8 mouse cellular contexts compared by ENCODE assay signal in the genomic region with DNA sequence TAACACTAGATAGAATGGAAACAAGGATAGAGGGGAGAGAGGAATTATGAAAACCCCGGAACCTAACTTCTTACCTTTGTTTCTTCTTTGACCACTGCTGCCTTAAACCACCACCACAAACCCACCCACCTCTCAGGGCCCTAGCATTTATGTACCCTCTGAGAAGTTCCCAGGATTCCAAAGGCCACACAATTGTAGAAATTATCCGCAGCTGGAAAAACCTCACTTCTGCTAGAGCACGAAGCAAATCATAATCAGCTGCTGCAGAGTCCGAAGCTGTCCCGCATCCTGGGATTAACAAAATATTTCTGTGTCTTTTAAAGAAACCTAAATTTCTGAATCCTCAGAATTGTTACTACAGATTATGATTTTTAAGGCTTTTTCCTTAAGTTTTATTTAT. TPM values are rescaled to one million over a fixed set of nuclear protein-coding genes. Genes with fewer than 3 reads are reported as not detected.
DNase-seq lines count a peak whose midpoint lies in the region; ATAC-seq and TF ChIP-seq lines count a peak whose summit lies in the region.

Gene Mdm4, minus strand, starts transcription at position 101 of the 400 bp plus-strand sequence.

- no peak within 1 kb of the TSS for H3K27ac ChIP-seq in forebrain, embryonic 12.5 days
- no peak within 1 kb of the TSS for H3K27ac ChIP-seq in limb, embryonic 13.5 days
- no peak within 1 kb of the TSS for H3K27ac ChIP-seq in small intestine, adult 2 months (ENCODE audit: insufficient read depth, low read depth, low read length)

- TF ChIP-seq POLR2A in small intestine, adult 2 months (IDR thresholded peaks at IDR 0.05; ENCODE audit: low read depth, low read length): no peak

- no peak for ATAC-seq in forebrain, embryonic 12.5 days (ENCODE audit: low FRiP score)
- ATAC-seq in limb, embryonic 13.5 days (ENCODE audit: low FRiP score, low read depth): no peak

- intact Hi-C loops in heart, postnatal 36 days (cut with DNase I): loop anchor here (10.0 kb wide), 1 partner anchor 574 kb away; no protein-coding TSS in a partner anchor

- TF ChIP-seq CTCF in small intestine, adult 2 months (IDR thresholded peaks at IDR 0.05; ENCODE audit: extremely low read depth, insufficient read length, insufficient replicate concordance, low read depth, low read length): no peak

- no peak for DNase-seq in thymus, postnatal 0 days (ENCODE audit: low spot score)
- DNase-seq in thymus, adult 18-20 months: no peak
- no peak for DNase-seq in heart, postnatal 36 days
- no peak for DNase-seq in kidney, postnatal 14 days
- DNase-seq in ovary, adult 18-20 months (ENCODE audit: low spot score): no peak

- no peak within 1 kb of the TSS for H3K4me2 ChIP-seq in forebrain, embryonic 12.5 days
- H3K4me2 ChIP-seq in limb, embryonic 13.5 days (replicated peaks): no peak within 1 kb of the TSS

- 93% methylated on average over 5 of the region's 5 CpGs for WGBS in forebrain, embryonic 12.5 days
- WGBS in limb, embryonic 13.5 days: 92% methylated on average over 5 of the region's 5 CpGs
- WGBS in small intestine, adult 2 months: 92% methylated on average over 5 of the region's 5 CpGs

- no peaks in the 10 kb centered on the region for H3K27me3 ChIP-seq in forebrain, embryonic 12.5 days
- H3K27me3 ChIP-seq in limb, embryonic 13.5 days: no peaks in the 10 kb centered on the region
- no peaks in the 10 kb centered on the region for H3K27me3 ChIP-seq in small intestine, adult 2 months (ENCODE audit: control insufficient read depth, insufficient read depth, low read length)

- H3K9ac ChIP-seq in forebrain, embryonic 12.5 days: no peak within 1 kb of the TSS
- H3K9ac ChIP-seq in limb, embryonic 13.5 days: no peak within 1 kb of the TSS

- no peak within 1 kb of the TSS for H3K4me3 ChIP-seq in forebrain, embryonic 12.5 days (replicated peaks)
- H3K4me3 ChIP-seq in limb, embryonic 13.5 days: no peak within 1 kb of the TSS
- H3K4me3 ChIP-seq in small intestine, adult 2 months (ENCODE audit: low read depth, low read length): no peak within 1 kb of the TSS

- H3K9me3 ChIP-seq in forebrain, embryonic 12.5 days: no peaks in the 10 kb centered on the region
- H3K9me3 ChIP-seq in limb, embryonic 13.5 days: no peaks in the 10 kb centered on the region

- H3K4me1 ChIP-seq in forebrain, embryonic 12.5 days: peaks cover 8% of the 10 kb centered on the region
- H3K4me1 ChIP-seq in limb, embryonic 13.5 days: peaks cover 9% of the 10 kb centered on the region
- H3K4me1 ChIP-seq in small intestine, adult 2 months (ENCODE audit: control insufficient read depth, insufficient read depth, insufficient read length, low read length): no peaks in the 10 kb centered on the region

- no peaks in the 10 kb centered on the region for H3K36me3 ChIP-seq in forebrain, embryonic 12.5 days (replicated peaks)
- H3K36me3 ChIP-seq in limb, embryonic 13.5 days: no peaks in the 10 kb centered on the region
- no peaks in the 10 kb centered on the region for H3K36me3 ChIP-seq in small intestine, adult 2 months (ENCODE audit: control insufficient read depth, insufficient read depth, low read length)

RNA-seq across cellular contexts. Expression of gene Mdm4, which starts in this region (rescaled TPM):
- polyA plus RNA-seq in thymus, postnatal 0 days (2015; fragmentation: Nextera tagmentation; extraction: Ambion mirVana): 32.9 and 36.9 TPM in 2 replicates
- 52.8 and 53.1 TPM in 2 replicates for polyA plus RNA-seq in forebrain, embryonic 12.5 days (2016; fragmentation: Nextera tagmentation; extraction: Ambion mirVana)
- total RNA-seq in heart, postnatal 36 days (2021): 10 to 100 TPM; 25.3 to 29.9 TPM
- polyA plus RNA-seq in limb, embryonic 13.5 days (2015; fragmentation: Nextera tagmentation; extraction: Ambion mirVana): 40.2 and 45.9 TPM in 2 replicates
- 6.1 and 11.2 TPM in 2 replicates for polyA plus RNA-seq in small intestine, adult 2 months (2012; rRNA removed)
